Comparison of ENCODE assay signal across 12 mouse cellular contexts in the genomic region with DNA sequence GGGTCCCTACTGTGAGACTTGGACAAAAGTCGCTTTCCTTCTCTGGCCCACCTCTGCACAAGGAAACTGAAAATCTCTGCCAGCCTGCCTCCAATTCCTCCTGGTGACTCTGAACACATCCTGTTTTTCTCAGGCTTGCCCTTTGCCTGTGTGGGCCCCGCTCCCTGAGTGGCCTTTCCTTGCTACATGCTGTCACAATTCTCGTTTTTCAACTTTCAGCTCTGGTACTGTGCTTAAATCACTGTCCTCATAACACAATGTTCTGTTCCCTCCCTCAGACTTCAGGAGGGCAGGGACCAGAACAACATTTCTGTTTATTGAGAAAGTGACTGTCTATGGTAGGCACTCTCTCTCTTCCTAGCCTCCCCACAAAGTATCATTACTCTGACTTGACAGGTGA. TPM values are rescaled to one million over a fixed set of nuclear protein-coding genes. Genes with fewer than 3 reads are reported as not detected.
A peak's percentile ranks its signal among the peaks of the same experiment; 100 is the strongest.
DNase-seq lines count a peak whose midpoint lies in the region; ATAC-seq and TF ChIP-seq lines count a peak whose summit lies in the region.
"Had no signal": no experiment of that assay in that cellular context is flagged by ENCODE, and none has a peak within 500 bp of the region (broad histone marks: within the 10 kb centered on the region; RNA-seq: fewer than 3 reads in every experiment).

No protein-coding gene starts in this region.

- H3K27ac ChIP-seq in gastrocnemius, adult 2 months: peak overlapping the region; percentile 35
- H3K27ac ChIP-seq in midbrain, embryonic 12.5 days (replicated peaks): no peak overlapping the region
- H3K27ac ChIP-seq in midbrain, postnatal 0 days (ENCODE audit: low read depth, low read length): no peak overlapping the region
- 0 out of 2 replicates have a peak overlapping the region, but pooled peaks have one; percentile 28 for H3K27ac ChIP-seq in limb, embryonic 10.5 days
- peak overlapping the region; percentile 95 for H3K27ac ChIP-seq in stomach, embryonic 15.5 days

- H3K36me3 ChIP-seq in midbrain, embryonic 12.5 days: no peaks in the 10 kb centered on the region
- H3K36me3 ChIP-seq in midbrain, postnatal 0 days (ENCODE audit: insufficient read depth, low read length): no peaks in the 10 kb centered on the region
- no peaks in the 10 kb centered on the region for H3K36me3 ChIP-seq in limb, embryonic 10.5 days
- no peaks in the 10 kb centered on the region for H3K36me3 ChIP-seq in stomach, embryonic 15.5 days

- no peaks in the 10 kb centered on the region for H3K9me3 ChIP-seq in midbrain, embryonic 12.5 days
- no peaks in the 10 kb centered on the region for H3K9me3 ChIP-seq in midbrain, postnatal 0 days (ENCODE audit: low read length)
- no peaks in the 10 kb centered on the region for H3K9me3 ChIP-seq in limb, embryonic 10.5 days (replicated peaks)
- H3K9me3 ChIP-seq in stomach, embryonic 15.5 days: no peaks in the 10 kb centered on the region
- H3K9me3 ChIP-seq: megakaryocyte, embryonic 14.5 days had no signal

- 88% methylated on average over 3 of the region's 3 CpGs for WGBS in midbrain, embryonic 12.5 days
- 78% methylated on average over 3 of the region's 3 CpGs for WGBS in midbrain, postnatal 0 days
- WGBS in limb, embryonic 10.5 days: 74% methylated on average over 3 of the region's 3 CpGs
- 71% methylated on average over 3 of the region's 3 CpGs for WGBS in stomach, embryonic 15.5 days

- H3K4me3 ChIP-seq in gastrocnemius, adult 2 months: no peak overlapping the region
- H3K4me3 ChIP-seq in midbrain, embryonic 12.5 days: no peak overlapping the region
- H3K4me3 ChIP-seq in midbrain, postnatal 0 days (ENCODE audit: low read depth, low read length): no peak overlapping the region
- H3K4me3 ChIP-seq in limb, embryonic 10.5 days: peak overlapping the region; percentile 74; the same call in 1 of the 2 replicates
- H3K4me3 ChIP-seq in stomach, embryonic 15.5 days (replicated peaks): peak overlapping the region; percentile 83

- no peaks in the 10 kb centered on the region for H3K27me3 ChIP-seq in midbrain, embryonic 12.5 days
- no peaks in the 10 kb centered on the region for H3K27me3 ChIP-seq in midbrain, postnatal 0 days (ENCODE audit: insufficient read depth, low read length)
- no peaks in the 10 kb centered on the region for H3K27me3 ChIP-seq in limb, embryonic 10.5 days (ENCODE audit: low read depth, poor library complexity, severe bottlenecking)
- H3K27me3 ChIP-seq in stomach, embryonic 15.5 days (replicated peaks): no peaks in the 10 kb centered on the region

- no peak for TF ChIP-seq CTCF in gastrocnemius, adult 2 months (IDR thresholded peaks at IDR 0.05)
- TF ChIP-seq CTCF in midbrain, postnatal 0 days (IDR thresholded peaks at IDR 0.05): no peak

- intact Hi-C loops in gastrocnemius, adult 2 months (cut with DNase I): no loop called here
- intact Hi-C loops in gastrocnemius, postnatal 14 days (cut with DNase I; ENCODE audit: low total_unique reads): no loop called here

- no peak overlapping the region for H3K9ac ChIP-seq in midbrain, embryonic 12.5 days (replicated peaks)
- no peak overlapping the region for H3K9ac ChIP-seq in midbrain, postnatal 0 days (replicated peaks; ENCODE audit: low read length, poor library complexity, severe bottlenecking)
- no peak overlapping the region for H3K9ac ChIP-seq in stomach, embryonic 15.5 days

- H3K4me2 ChIP-seq in midbrain, embryonic 12.5 days (replicated peaks): peak overlapping the region; percentile 90
- no peak overlapping the region for H3K4me2 ChIP-seq in midbrain, postnatal 0 days (ENCODE audit: low read depth, low read length, poor library complexity, severe bottlenecking)
- H3K4me2 ChIP-seq in stomach, embryonic 15.5 days: peak overlapping the region; percentile 85; the same call in 1 of the 2 replicates

- no peak for ATAC-seq in midbrain, embryonic 12.5 days (ENCODE audit: low FRiP score, low read depth)
- no peak for ATAC-seq in midbrain, postnatal 0 days (ENCODE audit: low FRiP score)
- ATAC-seq in stomach, embryonic 15.5 days (ENCODE audit: insufficient read depth, low FRiP score, low read depth): no peak

- DNase-seq in gastrocnemius, adult 2 months: no peak
- no peak for DNase-seq in gastrocnemius, postnatal 14 days
- DNase-seq in midbrain, postnatal 0 days (ENCODE audit: low spot score): no peak
- no peak for DNase-seq in limb, embryonic 10.5 days (ENCODE audit: low spot score)
- no peak for DNase-seq in cerebellum, postnatal 36 days
- DNase-seq in layer of hippocampus, adult 9-10 months (ENCODE audit: low spot score): no peak
- DNase-seq: adrenal gland, postnatal 36 days; cerebellum, adult 9-11 months; right cerebral cortex, postnatal 25 days had no signal

- peaks cover 39% of the 10 kb centered on the region for H3K4me1 ChIP-seq in midbrain, embryonic 12.5 days
- peaks cover 21% of the 10 kb centered on the region for H3K4me1 ChIP-seq in midbrain, postnatal 0 days (ENCODE audit: insufficient read depth, low read length)
- H3K4me1 ChIP-seq in limb, embryonic 10.5 days: peaks cover 52% of the 10 kb centered on the region
- H3K4me1 ChIP-seq in stomach, embryonic 15.5 days: peaks cover 50% of the 10 kb centered on the region

RNA-seq across cellular contexts. Expression of gene Fam129b, which starts 1.8 kb away (rescaled TPM):
- total RNA-seq in gastrocnemius, adult 2 months (2021): 1 to 10 TPM; 4.8 to 7.2 TPM
- 10 to 100 TPM; 12.1 to 15.8 TPM for total RNA-seq in gastrocnemius, postnatal 14 days (2021)
- polyA plus RNA-seq in midbrain, embryonic 12.5 days (2016; fragmentation: Nextera tagmentation; extraction: Ambion mirVana): 27.0 and 29.1 TPM in 2 replicates
- 39.5 and 40.9 TPM in 2 replicates for total RNA-seq in midbrain, postnatal 0 days (2014; rRNA removed)
- polyA plus RNA-seq in midbrain, postnatal 0 days (2015; fragmentation: Nextera tagmentation; extraction: Ambion mirVana): 17.7 and 18.1 TPM in 2 replicates
- polyA plus RNA-seq in limb, embryonic 10.5 days (2016; fragmentation: Nextera tagmentation; extraction: Ambion mirVana): 40.9 and 47.9 TPM in 2 replicates
- 67.1 and 73.6 TPM in 2 replicates for polyA plus RNA-seq in stomach, embryonic 15.5 days (2015; fragmentation: Nextera tagmentation; extraction: Ambion mirVana)

RNA-seq across cellular contexts. Expression of gene Stxbp1, which starts 27.0 kb away (rescaled TPM):
- 1 to 10 TPM; 2.0 to 3.9 TPM for total RNA-seq in gastrocnemius, adult 2 months (2021)
- total RNA-seq in gastrocnemius, postnatal 14 days (2021): 10 to 100 TPM in 1 of 2 experiments, 1 to 10 TPM in 1; 7.2 to 10.6 TPM
- polyA plus RNA-seq in midbrain, embryonic 12.5 days (2016; fragmentation: Nextera tagmentation; extraction: Ambion mirVana): 80.3 and 83.2 TPM in 2 replicates
- 185 and 264 TPM in 2 replicates for total RNA-seq in midbrain, postnatal 0 days (2014; rRNA removed)
- polyA plus RNA-seq in midbrain, postnatal 0 days (2015; fragmentation: Nextera tagmentation; extraction: Ambion mirVana): 424 and 430 TPM in 2 replicates
- polyA plus RNA-seq in limb, embryonic 10.5 days (2016; fragmentation: Nextera tagmentation; extraction: Ambion mirVana): 10.9 and 12.9 TPM in 2 replicates
- 20.0 and 21.4 TPM in 2 replicates for polyA plus RNA-seq in stomach, embryonic 15.5 days (2015; fragmentation: Nextera tagmentation; extraction: Ambion mirVana)

Comparison
In these comparisons a context has a peak if more than half of its experiments do, and no peak if none do; other contexts are left out.
1. H3K27ac ChIP-seq: peak in gastrocnemius, adult 2 months (single experiment), limb, embryonic 10.5 days (single experiment) and stomach, embryonic 15.5 days (single experiment); none in midbrain, embryonic 12.5 days (single experiment) and midbrain, postnatal 0 days (single experiment).
2. H3K4me3 ChIP-seq: peak in limb, embryonic 10.5 days (single experiment) and stomach, embryonic 15.5 days (single experiment); none in gastrocnemius, adult 2 months (single experiment), midbrain, embryonic 12.5 days (single experiment) and midbrain, postnatal 0 days (single experiment).